Mouse (Mus musculus): Measurements from ENCODE around the gene Zeb2. TPM values are rescaled to one million over a fixed set of nuclear protein-coding genes. Genes with fewer than 3 reads are reported as not detected.
A peak's percentile ranks its signal among the peaks of the same experiment; 100 is the strongest.
"Not testable (repeated sequence)": the region's sequence is repeated elsewhere in the genome, so short reads cannot be mapped to it uniquely, and the experiment has no call there.

Gene Zeb2
- polyA plus RNA-seq, 1 experiment from 2014 or later, result 32.8 TPM

GRCm38 (mm10) chr2:45115211-45115610 lies 2.0 kb downstream of the Zeb2 start:
- H3K9me3 ChIP-seq (ENCODE audit: control insufficient read depth, low read length), result no peaks in the 10 kb centered on the region
- H3K4me1 ChIP-seq (replicated peaks; ENCODE audit: control insufficient read depth, insufficient read depth, low read length), result peaks cover 19% of the 10 kb centered on the region
- H3K36me3 ChIP-seq (ENCODE audit: control insufficient read depth, insufficient read depth, low read length), result no peaks in the 10 kb centered on the region
- no peak for ATAC-seq (replicated peaks; ENCODE audit: low FRiP score)
- peak overlapping the region; percentile 73 for H3K9ac ChIP-seq (ENCODE audit: low read depth, low read length)
- no peak for DNase-seq (ENCODE audit: low spot score)
- H3K4me3 ChIP-seq (ENCODE audit: low read depth, low read length), result peak overlapping the region; percentile 61
- no peaks in the 10 kb centered on the region for H3K27me3 ChIP-seq (replicated peaks; ENCODE audit: control insufficient read depth, insufficient read depth, low read length)
- H3K27ac ChIP-seq (ENCODE audit: low read depth, low read length), result 0 out of 2 replicates have a peak overlapping the region, but pooled peaks have one; percentile 52
- peak overlapping the region; percentile 95 for H3K4me2 ChIP-seq
- WGBS, result 20% methylated on average over 6 of the region's 6 CpGs

- H3K4me3 ChIP-seq (ENCODE audit: low read depth, low read length), result no peak overlapping the region
- 0 out of 2 replicates have a peak overlapping the region, but pooled peaks have one; percentile 14 for H3K9ac ChIP-seq (ENCODE audit: low read depth, low read length)
- no peak for DNase-seq (ENCODE audit: low spot score)
- WGBS, result 22% methylated on average over 2 of the region's 2 CpGs
- H3K9me3 ChIP-seq (ENCODE audit: control insufficient read depth, low read length), result no peaks in the 10 kb centered on the region
- H3K4me2 ChIP-seq, result peak overlapping the region; percentile 95
- no peak for ATAC-seq (replicated peaks; ENCODE audit: low FRiP score)
- no peaks in the 10 kb centered on the region for H3K36me3 ChIP-seq (ENCODE audit: control insufficient read depth, insufficient read depth, low read length)
- H3K27ac ChIP-seq (ENCODE audit: low read depth, low read length), result peak overlapping the region; percentile 48
- H3K27me3 ChIP-seq (replicated peaks; ENCODE audit: control insufficient read depth, insufficient read depth, low read length), result no peaks in the 10 kb centered on the region
- H3K4me1 ChIP-seq (replicated peaks; ENCODE audit: control insufficient read depth, insufficient read depth, low read length), result peaks cover 19% of the 10 kb centered on the region
Measured at GRCm38 (mm10) chr2:45114596-45114995, 2.6 kb downstream of the Zeb2 start.

DNA sequence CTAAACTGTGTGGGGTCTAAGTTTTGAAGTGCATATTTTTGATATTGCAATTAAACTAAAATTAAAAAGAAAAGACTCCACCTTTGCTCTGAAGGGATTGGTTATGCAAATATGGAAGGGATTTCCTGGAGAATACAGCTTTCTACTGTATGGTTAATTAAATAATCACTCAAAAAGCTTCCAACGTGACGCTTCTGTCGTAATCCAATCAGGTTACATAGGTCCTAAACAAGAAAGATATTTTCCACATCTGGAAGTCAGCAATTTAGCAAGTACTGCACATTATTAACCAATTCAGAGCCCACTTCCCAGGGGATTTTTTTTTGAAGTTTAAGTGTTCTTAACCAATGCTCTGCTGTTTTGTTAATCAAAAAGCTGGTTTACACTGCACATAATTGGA lies 3.3 kb downstream of the Zeb2 start:
- Histone ChIP-seq H3K4me3 (ENCODE audit: low read depth, low read length) (no peak overlapping the region), H3K9ac (ENCODE audit: low read depth, low read length) (no peak overlapping the region), H3K27ac (ENCODE audit: low read depth, low read length) (0 out of 2 replicates have a peak overlapping the region, but pooled peaks have one; percentile 21), H3K9me3 (ENCODE audit: control insufficient read depth, low read length) (no peaks in the 10 kb centered on the region), H3K4me2 (peak overlapping the region; percentile 72), H3K4me1 (replicated peaks; ENCODE audit: control insufficient read depth, insufficient read depth, low read length) (peaks cover 19% of the 10 kb centered on the region), H3K36me3 (ENCODE audit: control insufficient read depth, insufficient read depth, low read length) (no peaks in the 10 kb centered on the region), H3K27me3 (replicated peaks; ENCODE audit: control insufficient read depth, insufficient read depth, low read length) (no peaks in the 10 kb centered on the region)
- DNase-seq (ENCODE audit: low spot score) (no peak), ATAC-seq (replicated peaks; ENCODE audit: low FRiP score) (no peak)
- 42% methylated on average over 3 of the region's 3 CpGs for WGBS

GRCm38 (mm10) chr2:45112891-45113683 lies 4.1 kb downstream of the Zeb2 start:
- ATAC-seq (replicated peaks; ENCODE audit: low FRiP score), result peak; percentile 21; the same call in 1 of the 2 replicates
- WGBS, result 3% methylated on average over 23 of the region's 25 CpGs
- Histone ChIP-seq H3K27me3 (replicated peaks; ENCODE audit: control insufficient read depth, insufficient read depth, low read length) (no peaks in the 10 kb centered on the region), H3K9me3 (ENCODE audit: control insufficient read depth, low read length) (no peaks in the 10 kb centered on the region), H3K4me2 (peak overlapping the region; percentile 72), H3K36me3 (ENCODE audit: control insufficient read depth, insufficient read depth, low read length) (no peaks in the 10 kb centered on the region), H3K4me3 (ENCODE audit: low read depth, low read length) (peak overlapping the region; percentile 89), H3K9ac (ENCODE audit: low read depth, low read length) (peak overlapping the region; percentile 94), H3K4me1 (replicated peaks; ENCODE audit: control insufficient read depth, insufficient read depth, low read length) (peaks cover 22% of the 10 kb centered on the region), H3K27ac (ENCODE audit: low read depth, low read length) (peak overlapping the region; percentile 96)
- DNase-seq (ENCODE audit: low spot score), result no peak

GRCm38 (mm10) chr2:45112021-45112747 lies 5.0 kb downstream of the Zeb2 start:
- no peaks in the 10 kb centered on the region for H3K27me3 ChIP-seq (replicated peaks; ENCODE audit: control insufficient read depth, insufficient read depth, low read length)
- peak overlapping the region; percentile 96 for H3K27ac ChIP-seq (ENCODE audit: low read depth, low read length)
- H3K36me3 ChIP-seq (ENCODE audit: control insufficient read depth, insufficient read depth, low read length), result no peaks in the 10 kb centered on the region
- peaks cover 24% of the 10 kb centered on the region for H3K4me1 ChIP-seq (replicated peaks; ENCODE audit: control insufficient read depth, insufficient read depth, low read length)
- H3K9me3 ChIP-seq (ENCODE audit: control insufficient read depth, low read length), result no peaks in the 10 kb centered on the region
- no peak for ATAC-seq (replicated peaks; ENCODE audit: low FRiP score)
- WGBS, result 4% methylated on average over 9 of the region's 9 CpGs
- no peak for DNase-seq (ENCODE audit: low spot score)
- H3K4me3 ChIP-seq (ENCODE audit: low read depth, low read length), result peak overlapping the region; percentile 89
- H3K4me2 ChIP-seq, result peak overlapping the region; percentile 72
- peak overlapping the region; percentile 94 for H3K9ac ChIP-seq (ENCODE audit: low read depth, low read length)

DNA sequence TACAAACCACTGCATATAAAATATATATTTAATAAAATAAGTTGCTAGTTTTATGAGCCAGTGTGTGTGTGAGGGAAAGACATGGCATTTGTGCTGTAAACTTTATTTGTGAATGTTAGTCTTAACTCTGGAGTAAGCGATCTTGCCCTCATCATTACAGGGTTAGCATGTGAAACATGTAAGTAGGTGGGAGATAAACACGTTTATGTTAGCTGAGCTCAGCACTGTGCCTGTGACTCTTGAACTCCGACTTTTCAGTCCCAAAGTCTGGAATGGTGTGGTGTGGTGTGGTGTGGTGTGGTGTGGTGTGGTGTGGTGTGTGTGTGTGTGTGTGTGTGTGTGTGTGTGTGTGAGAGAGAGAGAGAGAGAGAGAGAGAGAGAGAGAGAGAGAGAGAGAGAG lies 5.6 kb downstream of the Zeb2 start:
- not testable (repeated sequence) for H3K36me3 ChIP-seq (ENCODE audit: control insufficient read depth, insufficient read depth, low read length); ATAC-seq (replicated peaks; ENCODE audit: low FRiP score); H3K27me3 ChIP-seq (replicated peaks; ENCODE audit: control insufficient read depth, insufficient read depth, low read length); DNase-seq (ENCODE audit: low spot score); H3K9me3 ChIP-seq (ENCODE audit: control insufficient read depth, low read length)
- peaks cover 24% of the 10 kb centered on the region for H3K4me1 ChIP-seq (replicated peaks; ENCODE audit: control insufficient read depth, insufficient read depth, low read length)
- H3K4me2 ChIP-seq, result peak overlapping the region; percentile 72
- 1% methylated on average over 3 of the region's 3 CpGs for WGBS
- H3K4me3 ChIP-seq (ENCODE audit: low read depth, low read length), result peak overlapping the region; percentile 89
- peak overlapping the region; percentile 94 for H3K9ac ChIP-seq (ENCODE audit: low read depth, low read length)
- H3K27ac ChIP-seq (ENCODE audit: low read depth, low read length), result peak overlapping the region; percentile 96

GRCm38 (mm10) chr2:45110757-45111411 lies 6.3 kb downstream of the Zeb2 start:
- no peaks in the 10 kb centered on the region for H3K36me3 ChIP-seq (ENCODE audit: control insufficient read depth, insufficient read depth, low read length)
- WGBS, result under 1% methylated on average over 20 of the region's 20 CpGs
- peak overlapping the region; percentile 89 for H3K4me3 ChIP-seq (ENCODE audit: low read depth, low read length)
- DNase-seq (ENCODE audit: low spot score) (peak; percentile 67), ATAC-seq (replicated peaks; ENCODE audit: low FRiP score) (peak; percentile 22; the same call in 1 of the 2 replicates)
- peaks cover 23% of the 10 kb centered on the region for H3K4me1 ChIP-seq (replicated peaks; ENCODE audit: control insufficient read depth, insufficient read depth, low read length)
- H3K9ac ChIP-seq (ENCODE audit: low read depth, low read length), result peak overlapping the region; percentile 94
- H3K27me3 ChIP-seq (replicated peaks; ENCODE audit: control insufficient read depth, insufficient read depth, low read length), result no peaks in the 10 kb centered on the region
- H3K4me2 ChIP-seq, result peak overlapping the region; percentile 72
- no peaks in the 10 kb centered on the region for H3K9me3 ChIP-seq (ENCODE audit: control insufficient read depth, low read length)
- H3K27ac ChIP-seq (ENCODE audit: low read depth, low read length), result peak overlapping the region; percentile 96

DNA sequence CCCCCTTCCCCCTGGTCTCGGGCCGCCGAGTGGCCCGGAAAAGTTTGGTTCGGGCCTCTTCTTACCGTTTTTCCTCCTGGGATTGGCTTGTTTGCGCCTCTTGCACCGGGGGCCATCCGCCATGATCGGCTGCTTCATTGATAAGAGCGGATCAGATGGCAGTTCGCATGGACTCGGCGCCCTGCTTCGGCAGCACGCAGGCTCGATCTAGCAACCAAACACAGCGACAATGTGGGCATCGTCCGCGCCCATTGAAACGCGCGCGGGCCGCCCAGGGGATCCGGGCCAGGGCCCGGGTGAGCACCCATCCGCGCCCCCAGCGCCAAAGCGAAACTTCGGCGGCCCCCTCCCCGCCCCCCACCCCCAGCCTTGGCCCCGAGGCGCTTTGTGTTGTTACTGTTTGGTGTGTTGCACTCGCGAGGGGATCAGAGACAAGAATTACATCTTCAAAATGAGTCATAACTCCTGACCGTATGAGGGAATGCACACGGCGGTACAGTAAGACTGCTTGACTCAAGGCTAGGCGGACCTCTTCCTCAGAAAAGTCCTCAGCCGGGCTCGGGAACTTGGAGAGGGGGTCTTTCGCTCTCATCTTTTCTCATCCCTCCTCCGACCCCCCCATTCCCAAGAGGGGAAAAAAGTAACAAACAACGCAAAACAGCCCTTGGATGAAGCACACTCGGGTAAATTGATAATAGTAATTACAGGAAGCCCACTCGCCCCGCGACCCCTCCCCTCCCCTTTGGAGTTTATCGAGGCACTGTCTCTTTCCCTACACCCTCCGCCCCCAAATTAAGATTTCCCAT lies 7.0 kb downstream of the Zeb2 start:
- under 1% methylated on average over 53 of the region's 54 CpGs for WGBS
- peak overlapping the region; percentile 72 for H3K4me2 ChIP-seq
- peaks cover 30% of the 10 kb centered on the region for H3K4me1 ChIP-seq (replicated peaks; ENCODE audit: control insufficient read depth, insufficient read depth, low read length)
- peak; percentile 77 for DNase-seq (ENCODE audit: low spot score)
- peak; percentile 66 for ATAC-seq (replicated peaks; ENCODE audit: low FRiP score)
- H3K27me3 ChIP-seq (replicated peaks; ENCODE audit: control insufficient read depth, insufficient read depth, low read length), result no peaks in the 10 kb centered on the region
- peak overlapping the region; percentile 89 for H3K4me3 ChIP-seq (ENCODE audit: low read depth, low read length)
- H3K36me3 ChIP-seq (ENCODE audit: control insufficient read depth, insufficient read depth, low read length), result no peaks in the 10 kb centered on the region
- no peaks in the 10 kb centered on the region for H3K9me3 ChIP-seq (ENCODE audit: control insufficient read depth, low read length)
- H3K9ac ChIP-seq (ENCODE audit: low read depth, low read length), result peak overlapping the region; percentile 94
- H3K27ac ChIP-seq (ENCODE audit: low read depth, low read length), result peak overlapping the region; percentile 96

Data from liver, embryonic 11.5 days (tissue).